Mouse (Mus musculus): ENCODE data around the gene N4bp2l1. TPM values are rescaled to one million over a fixed set of nuclear protein-coding genes. Genes with fewer than 3 reads are reported as not detected.

N4bp2l1 gene
- polyA plus RNA-seq (2014; fragmentation: Illumina TruSeq; extraction: RNeasy Lipid Tissue Mini Kit (QIAGEN cat#74804); ENCODE audit: low read depth, low replicate concordance): 94.8 TPM

DNA sequence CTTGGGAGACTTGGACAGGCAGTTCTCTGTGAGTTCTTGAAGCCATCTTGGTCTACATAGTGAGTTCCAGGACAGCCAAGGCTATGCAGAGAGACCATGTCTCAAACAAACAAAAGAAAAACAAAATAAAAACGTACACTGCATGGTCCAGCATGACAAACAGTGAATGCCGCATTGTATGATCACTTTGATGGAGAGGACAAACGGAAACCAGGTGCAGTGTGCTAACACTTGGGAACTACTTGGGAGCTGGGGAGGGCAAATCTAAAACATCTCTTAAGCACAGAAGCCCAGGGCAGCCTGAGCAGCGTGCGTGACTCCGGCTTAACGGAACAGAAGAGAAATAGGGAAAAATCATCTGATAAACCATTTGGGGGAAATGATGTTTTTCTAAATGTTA lies at the start of gene N4bp2l1:
Gene N4bp2l1 (minus strand): TSS at position 101 of the 400 bp plus-strand sequence.

GRCm38 (mm10) chr5:150521937-150522866 lies 74.8 kb downstream of the N4bp2l1 start, which contains the start of gene Brca2:
TSS of gene Brca2 (plus strand) at chr5:150522630.

Other genes with a start within 250 kb of the N4bp2l1 start
- not detected for gene Zar1l, start 79.0 kb downstream of the N4bp2l1 start, polyA plus RNA-seq (2014; fragmentation: Illumina TruSeq; extraction: RNeasy Lipid Tissue Mini Kit (QIAGEN cat#74804); ENCODE audit: low read depth, low replicate concordance)
- gene Brca2, start 74.6 kb downstream of the N4bp2l1 start, polyA plus RNA-seq (2014; fragmentation: Illumina TruSeq; extraction: RNeasy Lipid Tissue Mini Kit (QIAGEN cat#74804); ENCODE audit: low read depth, low replicate concordance): 0.79 TPM
- 64.5 TPM for gene N4bp2l2, start 69.0 kb upstream of the N4bp2l1 start, polyA plus RNA-seq (2014; fragmentation: Illumina TruSeq; extraction: RNeasy Lipid Tissue Mini Kit (QIAGEN cat#74804); ENCODE audit: low read depth, low replicate concordance)
- 12.0 TPM for gene Pds5b, start 76.6 kb upstream of the N4bp2l1 start, polyA plus RNA-seq (2014; fragmentation: Illumina TruSeq; extraction: RNeasy Lipid Tissue Mini Kit (QIAGEN cat#74804); ENCODE audit: low read depth, low replicate concordance)